Mouse (Mus musculus) neural tube, embryonic 12.5 days (tissue): ENCODE measurements around the gene Gys1. TPM values are rescaled to one million over a fixed set of nuclear protein-coding genes. Genes with fewer than 3 reads are reported as not detected.
"Not testable (repeated sequence)": the region's sequence is repeated elsewhere in the genome, so short reads cannot be mapped to it uniquely, and the experiment has no call there.

Source experiments
- ATAC-seq: fragments of 200-750 bp; cut with Nextera tagmentation; 2 replicates; pipeline ENCODE4 v1.8.0; 2017; ENCODE audit warnings: low read depth, mild to moderate bottlenecking, moderate TSS enrichment, moderate library complexity; ENCODE audit not compliant: low FRiP score
- H3K27ac ChIP-seq: fragments of 300-500 bp; sonication (generic); 2 replicates; pipeline ENCODE4 v1.5.1; 2016
- H3K27me3 ChIP-seq: fragments of 300-500 bp; sonication (generic); replicated peaks from 2 replicates; pipeline ENCODE4 v1.6.1; 2016; ENCODE audit warnings: mild to moderate bottlenecking
- H3K36me3 ChIP-seq: fragments of 300-500 bp; sonication (generic); 2 replicates; pipeline ENCODE4 v1.6.1; 2016; ENCODE audit warnings: mild to moderate bottlenecking
- H3K4me1 ChIP-seq: fragments of 300-500 bp; sonication (generic); 2 replicates; pipeline ENCODE4 v1.6.1; 2016
- H3K4me2 ChIP-seq: fragments of 300-500 bp; sonication (generic); replicated peaks from 2 replicates; pipeline ENCODE4 v1.6.1; 2016; ENCODE audit warnings: mild to moderate bottlenecking
- H3K4me3 ChIP-seq: fragments of 300-500 bp; sonication (generic); 2 replicates; pipeline ENCODE4 v1.5.1; 2016
- H3K9ac ChIP-seq: fragments of 300-500 bp; sonication (generic); 2 replicates; pipeline ENCODE4 v1.6.1; 2016; ENCODE audit warnings: mild to moderate bottlenecking
- H3K9me3 ChIP-seq: fragments of 300-500 bp; sonication (generic); 2 replicates; pipeline ENCODE4 v1.6.1; 2016; ENCODE audit warnings: mild to moderate bottlenecking
- WGBS: fragments of 180-500 bp; shearing (Covaris S2); methylation state at CpG from one replicate; pipeline ENCODE4 v1.1.7; 2016; 5-methylcytosine and 5-hydroxymethylcytosine counted together
- polyA plus RNA-seq: library from polyadenylated mRNA; unstranded; fragments of >200 nt; fragmentation: Nextera tagmentation; extraction: Ambion mirVana; gene quantifications from 2 replicates; pipeline ENCODE4 v1.2.1, GENCODE M21; 2016

Gene Gys1
- 31.8 and 32.7 TPM in 2 replicates for polyA plus RNA-seq

GRCm38 (mm10) chr7:45434203-45435015, at the start of gene Gys1:
Gys1 (plus strand) TSS chr7:45434844.
- Histone ChIP-seq H3K4me2 (peak within 1 kb of the TSS; percentile 83), H3K36me3 (peaks cover 27% of the 10 kb centered on the region), H3K4me1 (peaks cover 43% of the 10 kb centered on the region), H3K4me3 (peak within 1 kb of the TSS; percentile 85), H3K27me3 (no peaks in the 10 kb centered on the region), H3K9ac (peak within 1 kb of the TSS; percentile 76), H3K27ac (peak within 1 kb of the TSS; percentile 60), H3K9me3 (no peaks in the 10 kb centered on the region)
- under 1% methylated on average over 45 of the region's 45 CpGs for WGBS
- peak; percentile 97 for ATAC-seq

- no peak overlapping the region for H3K4me2 ChIP-seq
- 95% methylated on average over 3 of the region's 3 CpGs for WGBS
- no peaks in the 10 kb centered on the region for H3K9me3 ChIP-seq
- H3K27ac ChIP-seq, result no peak overlapping the region
- no peak overlapping the region for H3K4me3 ChIP-seq
- H3K4me1 ChIP-seq, result no peaks in the 10 kb centered on the region
- no peak for ATAC-seq
- H3K27me3 ChIP-seq, result no peaks in the 10 kb centered on the region
- H3K36me3 ChIP-seq, result peaks cover 96% of the 10 kb centered on the region
- H3K9ac ChIP-seq, result no peak overlapping the region
Measured at GRCm38 (mm10) chr7:45386077-45386476, 48.6 kb upstream of the Gys1 start.

GRCm38 (mm10) chr7:45395129-45395541, 39.5 kb upstream of the Gys1 start:
- no peaks in the 10 kb centered on the region for H3K27me3 ChIP-seq
- H3K4me1 ChIP-seq, result peaks cover 21% of the 10 kb centered on the region
- H3K9me3 ChIP-seq, result no peaks in the 10 kb centered on the region
- peak overlapping the region; percentile 76 for H3K4me3 ChIP-seq
- H3K27ac ChIP-seq, result peak overlapping the region; percentile 97
- H3K36me3 ChIP-seq, result peaks cover 24% of the 10 kb centered on the region
- WGBS, result 1% methylated on average over 19 of the region's 20 CpGs
- peak; percentile 85 for ATAC-seq
- H3K9ac ChIP-seq, result peak overlapping the region; percentile 96
- peak overlapping the region; percentile 98 for H3K4me2 ChIP-seq

- Histone ChIP-seq H3K36me3 (peaks cover 17% of the 10 kb centered on the region), H3K4me2 (peak within 1 kb of the TSS; percentile 98), H3K4me1 (peaks cover 21% of the 10 kb centered on the region), H3K4me3 (peak within 1 kb of the TSS; percentile 76), H3K27me3 (no peaks in the 10 kb centered on the region), H3K9ac (peak within 1 kb of the TSS; percentile 96), H3K9me3 (no peaks in the 10 kb centered on the region), H3K27ac (peak within 1 kb of the TSS; percentile 97)
- ATAC-seq, result peak; percentile 97
- WGBS, result under 1% methylated on average over 60 of the region's 60 CpGs
Measured at GRCm38 (mm10) chr7:45395578-45396336, 38.9 kb upstream of the Gys1 start, which contains the start of gene Snrnp70. Snrnp70 (minus strand) TSS chr7:45395742.

- 6% methylated on average over 3 of the region's 3 CpGs for WGBS
- not testable (repeated sequence) for H3K9ac ChIP-seq, H3K27ac ChIP-seq, H3K9me3 ChIP-seq, H3K27me3 ChIP-seq
- H3K4me1 ChIP-seq, result peaks cover 21% of the 10 kb centered on the region
- ATAC-seq, result peak; percentile 66; the same call in 1 of the 2 replicates
- peaks cover 13% of the 10 kb centered on the region for H3K36me3 ChIP-seq
- H3K4me2 ChIP-seq, result peak overlapping the region; percentile 98
- peak overlapping the region; percentile 76 for H3K4me3 ChIP-seq
Measured at GRCm38 (mm10) chr7:45396337-45396775, 38.3 kb upstream of the Gys1 start.

- Histone ChIP-seq H3K4me1 (peaks cover 21% of the 10 kb centered on the region), H3K9ac (no peak overlapping the region), H3K9me3 (no peaks in the 10 kb centered on the region), H3K4me3 (no peak overlapping the region), H3K36me3 (peaks cover 9% of the 10 kb centered on the region), H3K27ac (no peak overlapping the region), H3K27me3 (no peaks in the 10 kb centered on the region), H3K4me2 (no peak overlapping the region)
- ATAC-seq, result no peak
- 88% methylated on average over 2 of the region's 2 CpGs for WGBS
Measured at GRCm38 (mm10) chr7:45396787-45397186, 37.9 kb upstream of the Gys1 start.

- Histone ChIP-seq H3K4me3 (no peak overlapping the region), H3K4me2 (no peak overlapping the region), H3K36me3 (no peaks in the 10 kb centered on the region), H3K27ac (no peak overlapping the region), H3K27me3 (peaks cover 15% of the 10 kb centered on the region), H3K9me3 (no peaks in the 10 kb centered on the region), H3K4me1 (peaks cover 6% of the 10 kb centered on the region), H3K9ac (0 out of 2 replicates have a peak overlapping the region, but pooled peaks have one; percentile 29)
- 82% methylated on average over 10 of the region's 10 CpGs for WGBS
- no peak for ATAC-seq
Measured at GRCm38 (mm10) chr7:45401521-45402085, 33.0 kb upstream of the Gys1 start.

GRCm38 (mm10) chr7:45403532-45404261, 30.9 kb upstream of the Gys1 start:
- 45% methylated on average over 6 of the region's 6 CpGs for WGBS
- Histone ChIP-seq H3K4me3 (no peak overlapping the region), H3K4me2 (no peak overlapping the region), H3K9ac (no peak overlapping the region), H3K36me3 (no peaks in the 10 kb centered on the region), H3K4me1 (peaks cover 8% of the 10 kb centered on the region), H3K9me3 (no peaks in the 10 kb centered on the region), H3K27ac (no peak overlapping the region), H3K27me3 (peaks cover 36% of the 10 kb centered on the region)
- ATAC-seq, result no peak

- ATAC-seq, result no peak
- H3K4me1 ChIP-seq, result peaks cover 8% of the 10 kb centered on the region
- no peaks in the 10 kb centered on the region for H3K9me3 ChIP-seq
- H3K4me3 ChIP-seq, result peak within 1 kb of the TSS; percentile 28; the same call in 1 of the 2 replicates
- no peaks in the 10 kb centered on the region for H3K36me3 ChIP-seq
- H3K27me3 ChIP-seq, result peaks cover 53% of the 10 kb centered on the region
- 10% methylated on average over 28 of the region's 28 CpGs for WGBS
- 0 out of 2 replicates have a peak within 1 kb of the TSS, but pooled peaks have one; percentile 26 for H3K9ac ChIP-seq
- no peak within 1 kb of the TSS for H3K27ac ChIP-seq
- H3K4me2 ChIP-seq, result peak within 1 kb of the TSS; percentile 54
Measured at GRCm38 (mm10) chr7:45405091-45406075, 29.3 kb upstream of the Gys1 start, which contains the start of gene Kcna7. Kcna7 (plus strand) TSS chr7:45405653.

GRCm38 (mm10) chr7:45406157-45407156, 28.2 kb upstream of the Gys1 start:
- Histone ChIP-seq H3K4me3 (peak overlapping the region; percentile 28; the same call in 1 of the 2 replicates), H3K9ac (0 out of 2 replicates have a peak overlapping the region, but pooled peaks have one; percentile 26), H3K27me3 (peaks cover 63% of the 10 kb centered on the region), H3K9me3 (no peaks in the 10 kb centered on the region), H3K4me2 (peak overlapping the region; percentile 54), H3K4me1 (peaks cover 8% of the 10 kb centered on the region), H3K27ac (no peak overlapping the region), H3K36me3 (no peaks in the 10 kb centered on the region)
- ATAC-seq, result no peak
- 2% methylated on average over 114 of the region's 114 CpGs for WGBS
